ENCODE assay signal across 8 mouse cellular contexts in the genomic region with DNA sequence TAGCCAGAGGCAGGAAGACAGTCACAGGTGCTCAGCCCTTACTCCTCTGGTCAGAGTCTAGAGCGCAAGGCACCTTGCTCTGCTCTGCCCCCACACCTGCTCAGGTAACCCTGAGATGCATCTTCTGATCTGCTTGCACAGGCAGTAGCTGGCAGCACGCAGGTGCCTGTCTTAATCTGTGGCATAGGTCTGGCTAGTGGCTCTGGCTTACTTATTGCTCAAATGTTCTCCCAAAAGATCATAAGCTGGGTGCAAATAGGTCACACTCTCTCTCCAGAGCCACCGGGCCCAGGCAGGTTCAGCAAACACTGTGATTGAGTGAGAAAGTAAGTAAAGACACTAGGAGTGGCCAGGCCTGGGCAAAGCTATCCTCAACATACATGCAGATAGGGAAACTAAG. TPM values are rescaled to one million over a fixed set of nuclear protein-coding genes. Genes with fewer than 3 reads are reported as not detected.
DNase-seq lines count a peak whose midpoint lies in the region; ATAC-seq lines count a peak whose summit lies in the region.
"Had no signal": no experiment of that assay in that cellular context is flagged by ENCODE, and none has a peak within 500 bp of the region (broad histone marks: within the 10 kb centered on the region; RNA-seq: fewer than 3 reads in every experiment).

No protein-coding gene starts in this region.

- no peaks in the 10 kb centered on the region for H3K9me3 ChIP-seq in heart, embryonic 11.5 days (replicated peaks; ENCODE audit: control insufficient read depth, low read length)
- no peaks in the 10 kb centered on the region for H3K9me3 ChIP-seq in embryonic facial prominence, embryonic 15.5 days (replicated peaks)
- no peaks in the 10 kb centered on the region for H3K9me3 ChIP-seq in midbrain, embryonic 12.5 days

- no peak overlapping the region for H3K4me2 ChIP-seq in heart, embryonic 11.5 days
- peak overlapping the region; percentile 94 for H3K4me2 ChIP-seq in embryonic facial prominence, embryonic 15.5 days (replicated peaks)
- H3K4me2 ChIP-seq in midbrain, embryonic 12.5 days (replicated peaks), result peak overlapping the region; percentile 68

- 0 out of 2 replicates have a peak, but pooled peaks cover 8% of the 10 kb centered on the region for H3K27me3 ChIP-seq in heart, embryonic 11.5 days (ENCODE audit: control insufficient read depth, insufficient read depth, low read length)
- H3K27me3 ChIP-seq in embryonic facial prominence, embryonic 15.5 days, result no peaks in the 10 kb centered on the region
- peaks cover 14% of the 10 kb centered on the region for H3K27me3 ChIP-seq in midbrain, embryonic 12.5 days

- peaks cover 6% of the 10 kb centered on the region for H3K36me3 ChIP-seq in heart, embryonic 11.5 days (ENCODE audit: control insufficient read depth, insufficient read depth, low read length)
- peaks cover 28% of the 10 kb centered on the region for H3K36me3 ChIP-seq in embryonic facial prominence, embryonic 15.5 days
- peaks cover 33% of the 10 kb centered on the region for H3K36me3 ChIP-seq in midbrain, embryonic 12.5 days

- ATAC-seq in heart, embryonic 11.5 days (replicated peaks; ENCODE audit: insufficient number of reproducible peaks, low FRiP score, low TSS enrichment), result no peak
- no peak for ATAC-seq in embryonic facial prominence, embryonic 15.5 days (ENCODE audit: insufficient number of reproducible peaks, low FRiP score, low TSS enrichment, low read depth)
- no peak for ATAC-seq in midbrain, embryonic 12.5 days (ENCODE audit: low FRiP score, low read depth)

- peaks cover 33% of the 10 kb centered on the region for H3K4me1 ChIP-seq in heart, embryonic 11.5 days (ENCODE audit: control insufficient read depth, insufficient read depth, low read length)
- H3K4me1 ChIP-seq in brown adipose tissue, adult 24 weeks (ENCODE audit: control insufficient read depth, insufficient read depth, insufficient read length, low read length), result peaks cover 26% of the 10 kb centered on the region
- peaks cover 79% of the 10 kb centered on the region for H3K4me1 ChIP-seq in embryonic facial prominence, embryonic 15.5 days
- H3K4me1 ChIP-seq in midbrain, embryonic 12.5 days, result peaks cover 82% of the 10 kb centered on the region

- no peak overlapping the region for H3K4me3 ChIP-seq in heart, embryonic 11.5 days (ENCODE audit: low read depth, low read length)
- H3K4me3 ChIP-seq in brown adipose tissue, adult 24 weeks (ENCODE audit: insufficient read depth, low read depth, low read length), result 0 out of 2 replicates have a peak overlapping the region, but pooled peaks have one; percentile 98
- H3K4me3 ChIP-seq in embryonic facial prominence, embryonic 15.5 days (replicated peaks), result 0 out of 2 replicates have a peak overlapping the region, but pooled peaks have one; percentile 99
- H3K4me3 ChIP-seq in midbrain, embryonic 12.5 days, result peak overlapping the region; percentile 99; the same call in 1 of the 2 replicates

- no peak overlapping the region for H3K9ac ChIP-seq in heart, embryonic 11.5 days (ENCODE audit: low read depth, low read length)
- no peak overlapping the region for H3K9ac ChIP-seq in embryonic facial prominence, embryonic 15.5 days
- H3K9ac ChIP-seq in midbrain, embryonic 12.5 days (replicated peaks), result peak overlapping the region; percentile 99; the same call in 1 of the 2 replicates

- 86% methylated on average over 3 of the region's 3 CpGs for WGBS in heart, embryonic 11.5 days (ENCODE audit: insufficient replicate concordance)
- 77% methylated on average over 3 of the region's 3 CpGs for WGBS in embryonic facial prominence, embryonic 15.5 days
- 88% methylated on average over 3 of the region's 3 CpGs for WGBS in midbrain, embryonic 12.5 days

- no peak overlapping the region for H3K27ac ChIP-seq in heart, embryonic 11.5 days (ENCODE audit: low read depth, low read length)
- no peak overlapping the region for H3K27ac ChIP-seq in brown adipose tissue, adult 24 weeks (replicated peaks; ENCODE audit: low read depth, low read length)
- H3K27ac ChIP-seq in embryonic facial prominence, embryonic 15.5 days (replicated peaks), result peak overlapping the region; percentile 58
- H3K27ac ChIP-seq in midbrain, embryonic 12.5 days (replicated peaks), result peak overlapping the region; percentile 47; the same call in 1 of the 2 replicates

- peak; percentile 4 for DNase-seq in heart, postnatal 4 days
- DNase-seq in thymus, postnatal 36 days, result no peak
- no peak for DNase-seq in embryo, embryonic 9.5 days (ENCODE audit: extremely low spot score)
- DNase-seq: thymus, postnatal 25 days had no signal

RNA-seq across cellular contexts. Expression of a gene that starts 3.2 kb away (rescaled TPM):
- total RNA-seq in heart, postnatal 4 days (2021), result 10 to 100 TPM; 37.6 to 39.7 TPM
- polyA plus RNA-seq in heart, embryonic 11.5 days (2014; fragmentation: Nextera tagmentation; extraction: Ambion mirVana), result 8.9 and 9.9 TPM in 2 replicates
- polyA plus RNA-seq in brown adipose tissue, adult 24 weeks (2012; ENCODE audit: insufficient read depth, insufficient read length, missing spikeins), result 27.1 and 34.3 TPM in 2 replicates
- 31.7 and 33.2 TPM in 2 replicates for polyA plus RNA-seq in embryonic facial prominence, embryonic 15.5 days (2015; fragmentation: Nextera tagmentation; extraction: Ambion mirVana)
- 56.5 and 67.4 TPM in 2 replicates for polyA plus RNA-seq in midbrain, embryonic 12.5 days (2016; fragmentation: Nextera tagmentation; extraction: Ambion mirVana)

Comparison
In these comparisons a context has a peak if more than half of its experiments do, and no peak if none do; other contexts are left out.
1. H3K27ac ChIP-seq: peak in embryonic facial prominence, embryonic 15.5 days (single experiment) and midbrain, embryonic 12.5 days (single experiment); none in heart, embryonic 11.5 days (single experiment) and brown adipose tissue, adult 24 weeks (single experiment).